Mouse (Mus musculus): Measurements from ENCODE around the gene Rab3a. TPM values are rescaled to one million over a fixed set of nuclear protein-coding genes. Genes with fewer than 3 reads are reported as not detected.
A peak's percentile ranks its signal among the peaks of the same experiment; 100 is the strongest.

Rab3a gene
- polyA plus RNA-seq, 1 experiment from 2014 or later, result 23.8 TPM

DNA sequence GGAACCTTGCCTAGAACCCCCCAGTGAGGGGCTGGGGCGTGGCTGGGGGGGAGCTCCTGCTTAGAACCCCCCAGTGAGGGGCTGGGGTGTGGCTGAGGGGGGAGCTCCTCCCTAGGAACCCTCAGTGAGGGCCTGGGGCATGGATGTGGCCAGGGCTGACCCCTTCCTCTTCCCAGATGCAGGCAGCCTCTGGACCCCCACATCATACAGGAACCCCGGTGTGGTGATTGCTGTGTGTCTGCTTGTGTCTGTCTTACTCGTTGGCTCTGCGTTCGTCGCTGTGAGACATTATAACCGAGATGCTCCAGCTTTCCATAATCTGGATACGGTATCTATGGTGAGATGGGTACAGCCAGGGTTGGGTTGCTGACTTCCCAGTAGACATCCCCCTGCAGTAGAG lies 32.9 kb upstream of the Rab3a start:
- H3K27ac ChIP-seq, result no peak overlapping the region
- peaks cover 12% of the 10 kb centered on the region for H3K27me3 ChIP-seq
- no peaks in the 10 kb centered on the region for H3K9me3 ChIP-seq
- no peak for ATAC-seq (ENCODE audit: insufficient number of reproducible peaks, insufficient read depth, low FRiP score, low TSS enrichment, low read depth)
- no peak overlapping the region for H3K9ac ChIP-seq
- no peak overlapping the region for H3K4me3 ChIP-seq
- 0 out of 2 replicates have a peak, but pooled peaks cover 3% of the 10 kb centered on the region for H3K4me1 ChIP-seq
- WGBS, result 84% methylated on average over 8 of the region's 8 CpGs
- H3K4me2 ChIP-seq, result no peak overlapping the region
- H3K36me3 ChIP-seq, result no peaks in the 10 kb centered on the region

DNA sequence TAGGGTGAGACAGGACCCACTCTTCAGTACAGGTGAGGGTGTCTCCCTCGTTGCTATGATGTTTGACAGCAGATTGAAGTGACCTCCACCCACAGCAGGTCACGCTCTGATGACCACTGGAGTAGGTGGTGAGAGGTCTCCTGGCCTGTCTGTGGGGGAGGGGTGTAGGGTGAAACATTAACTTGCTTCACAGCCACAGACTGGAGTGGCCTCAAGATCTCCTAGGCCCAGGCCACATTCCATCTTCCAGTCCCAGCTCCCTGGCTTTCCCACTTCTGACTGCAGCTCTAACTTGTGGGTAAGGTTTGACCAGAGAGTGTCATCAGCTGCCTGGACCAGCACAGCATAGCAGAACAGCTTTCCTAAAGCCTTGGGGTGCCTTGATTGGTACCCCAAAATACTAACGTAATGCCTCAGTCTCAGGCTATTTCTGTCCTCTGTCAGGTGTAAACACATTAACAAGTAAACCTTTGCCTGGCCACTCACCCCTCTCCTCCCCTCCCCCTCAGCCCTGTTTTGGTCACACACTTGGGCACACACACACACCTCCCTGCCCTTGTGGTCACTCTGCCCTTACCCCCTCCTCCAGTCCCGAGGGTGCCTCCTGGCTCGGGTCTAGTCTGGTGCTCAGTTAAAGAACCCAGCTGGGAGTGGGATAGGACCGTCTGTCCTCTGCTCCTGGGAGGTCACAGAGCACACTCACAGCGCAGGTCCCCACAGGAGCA lies 30.8 kb upstream of the Rab3a start, which contains the start of gene Pde4c:
TSS of gene Pde4c (plus strand) at position 235 of the 725 bp plus-strand sequence.
- Histone ChIP-seq H3K4me1 (0 out of 2 replicates have a peak, but pooled peaks cover 3% of the 10 kb centered on the region), H3K9me3 (no peaks in the 10 kb centered on the region), H3K36me3 (no peaks in the 10 kb centered on the region), H3K9ac (no peak within 1 kb of the TSS), H3K27ac (no peak within 1 kb of the TSS), H3K27me3 (peaks cover 32% of the 10 kb centered on the region), H3K4me2 (no peak within 1 kb of the TSS), H3K4me3 (no peak within 1 kb of the TSS)
- 60% methylated on average over 7 of the region's 7 CpGs for WGBS
- 0 out of 2 replicates have a peak, but pooled peaks have one; percentile 18 for ATAC-seq (ENCODE audit: insufficient number of reproducible peaks, insufficient read depth, low FRiP score, low TSS enrichment, low read depth)

DNA sequence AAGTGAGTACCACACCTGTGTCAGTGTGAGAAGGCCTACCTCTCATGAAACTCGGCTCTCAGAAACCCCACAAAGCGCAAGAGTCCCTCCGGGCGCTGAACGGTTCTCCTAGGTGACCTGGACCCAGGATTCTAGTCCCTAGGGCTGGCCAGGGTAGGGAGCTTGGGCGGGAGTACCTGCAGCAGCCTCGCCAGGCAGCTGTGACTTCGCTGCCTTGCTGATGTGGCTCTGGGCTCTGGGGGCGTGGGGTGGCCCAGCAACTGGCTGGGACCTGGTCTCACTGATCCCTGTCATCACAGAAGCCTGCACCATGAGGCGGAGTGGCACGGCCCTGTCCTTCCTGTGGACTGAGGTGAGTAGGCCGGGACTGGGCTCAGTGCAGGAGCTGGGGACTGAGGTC lies 30.3 kb upstream of the Rab3a start:
- 77% methylated on average over 12 of the region's 12 CpGs for WGBS
- Histone ChIP-seq H3K9ac (no peak overlapping the region), H3K4me1 (0 out of 2 replicates have a peak, but pooled peaks cover 3% of the 10 kb centered on the region), H3K9me3 (no peaks in the 10 kb centered on the region), H3K36me3 (no peaks in the 10 kb centered on the region), H3K27me3 (peaks cover 37% of the 10 kb centered on the region), H3K27ac (no peak overlapping the region), H3K4me2 (no peak overlapping the region), H3K4me3 (no peak overlapping the region)
- ATAC-seq (ENCODE audit: insufficient number of reproducible peaks, insufficient read depth, low FRiP score, low TSS enrichment, low read depth), result no peak

DNA sequence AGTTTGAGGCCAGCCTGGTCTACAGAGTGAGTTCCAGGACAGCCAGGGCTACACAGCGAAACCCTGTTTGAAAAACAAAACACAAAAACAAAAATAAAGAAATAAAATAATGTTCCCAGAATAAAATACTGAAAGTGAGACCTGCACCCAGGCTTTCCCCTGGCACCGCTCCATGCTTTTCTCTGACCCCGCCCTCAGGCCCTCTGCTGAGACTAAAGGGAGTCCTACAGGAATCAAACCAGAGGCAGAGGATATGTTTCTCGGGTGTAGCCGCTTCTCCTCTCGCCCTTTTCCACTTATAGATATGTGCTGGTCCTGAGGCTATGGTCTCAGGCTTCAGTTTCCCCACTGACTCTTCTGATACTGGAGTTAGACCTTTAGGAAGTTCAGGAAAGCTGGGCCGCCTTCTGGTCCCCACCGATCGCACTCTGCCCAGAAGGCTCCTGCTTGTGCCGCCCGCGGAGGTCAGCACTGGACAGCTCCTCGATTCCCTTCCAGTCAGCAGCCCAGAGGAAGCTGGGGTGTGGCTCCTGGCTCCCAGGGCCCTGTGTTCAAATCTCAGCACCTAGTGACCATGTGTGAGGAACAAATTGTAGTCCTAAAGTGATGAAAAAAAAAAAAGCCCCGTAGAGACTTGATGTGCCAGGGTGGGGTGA lies 28.6 kb upstream of the Rab3a start:
- Histone ChIP-seq H3K27me3 (peaks cover 54% of the 10 kb centered on the region), H3K27ac (no peak overlapping the region), H3K9me3 (no peaks in the 10 kb centered on the region), H3K4me2 (no peak overlapping the region), H3K4me1 (peaks cover 11% of the 10 kb centered on the region), H3K4me3 (no peak overlapping the region), H3K9ac (no peak overlapping the region), H3K36me3 (no peaks in the 10 kb centered on the region)
- WGBS, result 23% methylated on average over 14 of the region's 14 CpGs
- ATAC-seq (ENCODE audit: insufficient number of reproducible peaks, insufficient read depth, low FRiP score, low TSS enrichment, low read depth), result no peak

DNA sequence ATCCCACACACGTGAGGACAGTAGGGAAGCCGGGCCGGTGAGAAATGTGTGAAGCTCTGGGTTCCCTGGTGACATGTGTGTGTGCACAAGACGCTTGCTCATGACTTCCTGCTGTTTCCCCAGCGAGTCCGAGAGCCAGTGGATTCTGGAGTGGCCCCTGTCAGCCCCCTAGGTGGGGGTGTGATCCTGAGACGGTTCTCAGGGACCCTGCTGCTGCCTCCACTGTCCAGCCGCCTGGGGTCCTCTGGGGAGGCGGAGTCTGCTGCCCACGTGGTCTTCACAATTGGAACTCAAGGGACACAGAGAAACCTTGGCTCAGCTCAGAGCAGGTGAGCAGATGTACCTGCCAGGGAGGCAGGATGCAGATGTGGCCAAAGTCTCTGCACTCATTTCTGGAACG lies 27.8 kb upstream of the Rab3a start:
- Histone ChIP-seq H3K4me2 (no peak overlapping the region), H3K9ac (no peak overlapping the region), H3K4me3 (no peak overlapping the region), H3K9me3 (no peaks in the 10 kb centered on the region), H3K4me1 (peaks cover 11% of the 10 kb centered on the region), H3K27ac (no peak overlapping the region), H3K36me3 (no peaks in the 10 kb centered on the region), H3K27me3 (peaks cover 60% of the 10 kb centered on the region)
- no peak for ATAC-seq (ENCODE audit: insufficient number of reproducible peaks, insufficient read depth, low FRiP score, low TSS enrichment, low read depth)
- WGBS, result 44% methylated on average over 11 of the region's 11 CpGs

DNA sequence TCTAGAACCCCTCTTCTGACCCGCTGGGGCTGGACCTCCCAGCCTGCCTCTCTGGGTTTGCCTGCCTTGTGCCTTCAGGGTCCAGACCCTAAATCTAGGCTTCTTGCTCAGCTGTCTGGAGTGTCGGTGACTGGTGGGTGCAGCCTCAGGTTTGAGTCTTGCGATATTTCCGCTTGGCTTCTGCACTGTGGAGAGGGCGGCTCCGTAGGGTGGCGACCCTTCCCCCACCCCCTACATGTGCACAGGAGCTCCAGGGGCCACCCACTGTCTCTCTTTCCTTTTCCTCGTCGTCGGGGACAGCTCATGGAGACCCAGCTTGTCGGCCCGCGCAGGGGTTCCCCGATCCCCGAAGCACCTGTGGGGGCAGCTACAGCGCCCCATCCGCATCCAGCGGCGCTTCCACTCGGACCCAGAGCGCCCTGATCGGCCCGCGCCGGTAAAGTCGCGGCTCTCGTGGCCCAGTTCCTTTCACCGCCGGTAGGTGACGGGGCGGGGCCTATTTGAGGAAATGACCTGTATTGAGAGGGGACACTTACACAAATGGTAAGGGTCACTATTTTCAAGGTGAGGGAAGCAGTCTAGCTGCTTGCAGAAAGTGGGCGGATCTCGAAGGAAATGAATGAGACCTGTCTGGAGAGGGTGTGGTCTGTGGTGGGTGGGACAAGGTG lies 24.5 kb upstream of the Rab3a start:
- Histone ChIP-seq H3K27me3 (peaks cover 70% of the 10 kb centered on the region), H3K9ac (peak overlapping the region; percentile 52; the same call in 1 of the 2 replicates), H3K36me3 (no peaks in the 10 kb centered on the region), H3K4me1 (peaks cover 11% of the 10 kb centered on the region), H3K4me2 (peak overlapping the region; percentile 63), H3K4me3 (peak overlapping the region; percentile 37), H3K27ac (no peak overlapping the region), H3K9me3 (no peaks in the 10 kb centered on the region)
- WGBS, result 3% methylated on average over 34 of the region's 34 CpGs
- ATAC-seq (ENCODE audit: insufficient number of reproducible peaks, insufficient read depth, low FRiP score, low TSS enrichment, low read depth), result no peak

DNA sequence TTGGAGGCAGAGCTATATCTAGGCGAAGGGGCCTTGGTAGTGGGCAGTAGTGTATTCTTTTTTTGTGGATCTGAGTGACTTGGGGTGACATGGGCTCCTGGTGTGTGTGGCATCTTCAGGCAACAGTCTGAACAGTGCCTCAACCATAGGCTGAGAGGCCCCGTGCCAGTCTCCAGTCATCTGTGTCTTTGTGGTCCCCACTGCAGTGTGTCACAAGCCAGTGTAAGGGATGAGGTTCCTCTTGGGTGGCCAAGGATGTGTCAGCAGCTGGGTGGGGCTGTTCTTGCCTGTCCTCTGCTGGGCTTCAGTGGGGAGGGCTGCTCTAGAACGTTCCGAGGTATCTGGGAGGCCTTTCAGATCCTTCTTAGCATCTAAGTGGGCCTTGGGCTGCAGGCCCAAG lies 23.5 kb upstream of the Rab3a start:
- Histone ChIP-seq H3K9ac (no peak overlapping the region), H3K4me2 (no peak overlapping the region), H3K27me3 (peaks cover 64% of the 10 kb centered on the region), H3K4me1 (peaks cover 9% of the 10 kb centered on the region), H3K4me3 (no peak overlapping the region), H3K36me3 (no peaks in the 10 kb centered on the region), H3K27ac (no peak overlapping the region), H3K9me3 (no peaks in the 10 kb centered on the region)
- WGBS, result 88% methylated on average over 4 of the region's 4 CpGs
- ATAC-seq (ENCODE audit: insufficient number of reproducible peaks, insufficient read depth, low FRiP score, low TSS enrichment, low read depth), result no peak

DNA sequence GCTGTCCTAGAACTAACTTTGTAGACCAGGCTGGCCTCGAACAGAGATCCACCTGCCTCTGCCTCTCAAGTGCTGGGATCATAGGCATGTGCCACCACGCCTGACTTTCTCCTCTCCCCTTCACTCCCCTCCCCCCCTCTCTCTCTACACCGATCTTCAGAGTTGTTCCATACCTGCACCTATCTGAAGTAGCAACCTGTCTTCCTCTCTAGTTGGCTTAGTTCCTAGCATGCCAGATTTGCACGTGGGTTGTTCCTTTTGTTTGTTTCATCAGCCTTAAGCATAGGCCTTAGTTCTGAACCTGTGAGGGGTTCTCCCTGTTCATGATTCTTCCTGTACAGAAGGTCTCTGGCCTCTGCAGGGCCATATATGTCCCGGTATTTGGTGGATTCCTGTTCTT lies 16.8 kb upstream of the Rab3a start:
- H3K9ac ChIP-seq, result no peak overlapping the region
- no peak overlapping the region for H3K4me3 ChIP-seq
- no peak overlapping the region for H3K4me2 ChIP-seq
- no peak for ATAC-seq (ENCODE audit: insufficient number of reproducible peaks, insufficient read depth, low FRiP score, low TSS enrichment, low read depth)
- no peaks in the 10 kb centered on the region for H3K4me1 ChIP-seq
- no peaks in the 10 kb centered on the region for H3K36me3 ChIP-seq
- peaks cover 49% of the 10 kb centered on the region for H3K27me3 ChIP-seq
- WGBS, result 67% methylated on average over 5 of the region's 5 CpGs
- H3K9me3 ChIP-seq, result no peaks in the 10 kb centered on the region
- H3K27ac ChIP-seq, result no peak overlapping the region

DNA sequence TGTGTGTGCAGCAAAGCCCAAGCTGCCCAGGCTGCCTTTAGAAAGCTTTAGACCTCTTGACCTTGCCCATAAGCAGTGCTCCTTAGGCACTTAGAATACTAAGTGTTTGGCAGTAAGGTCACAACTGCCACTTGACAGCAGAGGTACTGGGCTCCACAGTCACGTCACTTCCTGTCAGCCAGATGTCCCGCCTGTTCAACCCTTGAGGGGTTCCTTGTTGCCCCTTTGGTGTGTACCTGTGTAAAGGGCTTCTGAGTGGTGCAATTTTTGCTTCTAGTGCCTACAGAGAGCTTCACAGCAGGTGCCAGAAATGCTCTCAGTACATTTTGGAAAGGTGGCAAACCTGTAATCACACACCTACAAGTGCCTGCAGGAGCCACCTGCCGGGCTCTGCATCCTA lies 16.3 kb upstream of the Rab3a start:
- H3K9ac ChIP-seq, result no peak overlapping the region
- no peak overlapping the region for H3K4me2 ChIP-seq
- H3K4me1 ChIP-seq, result peaks cover 4% of the 10 kb centered on the region
- no peak overlapping the region for H3K4me3 ChIP-seq
- H3K27me3 ChIP-seq, result peaks cover 54% of the 10 kb centered on the region
- H3K27ac ChIP-seq, result no peak overlapping the region
- ATAC-seq (ENCODE audit: insufficient number of reproducible peaks, insufficient read depth, low FRiP score, low TSS enrichment, low read depth), result no peak
- no peaks in the 10 kb centered on the region for H3K36me3 ChIP-seq
- 58% methylated on average over 3 of the region's 3 CpGs for WGBS
- no peaks in the 10 kb centered on the region for H3K9me3 ChIP-seq

DNA sequence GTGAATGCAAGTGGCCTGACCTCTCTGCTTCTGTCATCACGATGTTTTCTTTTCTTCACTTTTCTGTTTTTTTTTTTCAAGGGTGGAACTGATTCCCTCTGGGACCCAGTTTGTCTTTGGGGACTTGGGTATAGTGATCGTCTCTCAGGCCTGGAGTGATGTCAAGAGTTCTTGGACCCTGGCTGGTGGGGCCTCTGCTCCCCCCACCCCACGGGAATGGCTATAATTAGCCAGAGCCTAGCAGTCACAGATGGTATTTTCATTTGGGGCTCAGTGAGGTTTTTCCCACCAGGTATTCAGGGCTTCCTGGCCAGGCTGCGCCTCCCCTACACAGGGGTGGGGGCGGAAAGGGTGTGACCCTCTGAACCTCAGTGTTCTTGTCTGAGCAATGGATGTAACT lies 12.8 kb upstream of the Rab3a start:
- Histone ChIP-seq H3K27me3 (peaks cover 89% of the 10 kb centered on the region), H3K4me2 (no peak overlapping the region), H3K27ac (no peak overlapping the region), H3K9ac (no peak overlapping the region), H3K9me3 (no peaks in the 10 kb centered on the region), H3K36me3 (no peaks in the 10 kb centered on the region), H3K4me1 (peaks cover 17% of the 10 kb centered on the region), H3K4me3 (no peak overlapping the region)
- no peak for ATAC-seq (ENCODE audit: insufficient number of reproducible peaks, insufficient read depth, low FRiP score, low TSS enrichment, low read depth)
- WGBS, result 49% methylated on average over 5 of the region's 5 CpGs

DNA sequence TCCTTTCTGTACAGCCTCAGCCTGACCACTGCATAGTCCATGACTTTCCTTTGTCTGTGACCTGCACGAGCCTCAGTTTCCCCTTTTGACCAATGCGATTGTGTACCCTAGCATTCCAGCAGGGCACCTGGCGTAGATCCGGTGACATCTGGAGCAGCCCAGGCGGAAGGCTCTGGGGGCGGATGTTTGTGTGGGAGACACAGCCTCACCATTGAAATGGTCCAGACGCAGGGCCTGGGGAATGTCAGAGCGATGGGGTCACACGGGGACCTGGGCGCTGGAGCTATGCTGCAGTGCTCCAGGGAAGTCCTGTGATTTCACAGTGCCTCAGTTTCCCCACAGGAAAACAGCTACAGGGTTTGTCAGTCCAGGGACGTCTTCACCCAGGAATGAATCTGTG lies 12.3 kb upstream of the Rab3a start:
- WGBS, result 60% methylated on average over 11 of the region's 11 CpGs

More for the DNA sequence above, 12.3 kb upstream of the Rab3a start:
- no peak overlapping the region for H3K27ac ChIP-seq
- no peak overlapping the region for H3K4me3 ChIP-seq
- no peaks in the 10 kb centered on the region for H3K36me3 ChIP-seq
- H3K9ac ChIP-seq, result no peak overlapping the region
- H3K4me2 ChIP-seq, result no peak overlapping the region
- H3K4me1 ChIP-seq, result peaks cover 17% of the 10 kb centered on the region
- no peaks in the 10 kb centered on the region for H3K9me3 ChIP-seq
- peaks cover 90% of the 10 kb centered on the region for H3K27me3 ChIP-seq
- ATAC-seq (ENCODE audit: insufficient number of reproducible peaks, insufficient read depth, low FRiP score, low TSS enrichment, low read depth), result no peak
